In genomic region chr4:114467371-114468094, GRCm38 (mm10) we compare ENCODE assay signal across 11 mouse cellular contexts.
DNase-seq lines count a peak whose midpoint lies in the region; ATAC-seq lines count a peak whose summit lies in the region.
"Had no signal": no experiment of that assay in that cellular context is flagged by ENCODE, and none has a peak within 500 bp of the region (broad histone marks: within the 10 kb centered on the region; RNA-seq: fewer than 3 reads in every experiment).

No protein-coding gene starts in this region.

- H3K9ac ChIP-seq in heart, embryonic 12.5 days, result no peak overlapping the region
- H3K9ac ChIP-seq in kidney, embryonic 16.5 days (replicated peaks; ENCODE audit: low read length), result no peak overlapping the region
- H3K9ac ChIP-seq: liver, embryonic 14.5 days had no signal

- no peak for ATAC-seq in heart, embryonic 12.5 days (ENCODE audit: insufficient number of reproducible peaks, low FRiP score)
- ATAC-seq in kidney, embryonic 16.5 days (ENCODE audit: low FRiP score, low TSS enrichment), result peak; percentile 43; the same call in 1 of the 2 replicates

- 24% methylated on average over 6 of the region's 6 CpGs for WGBS in heart, embryonic 12.5 days
- WGBS in kidney, embryonic 16.5 days, result 44% methylated on average over 6 of the region's 6 CpGs

- H3K9me3 ChIP-seq in heart, embryonic 12.5 days (replicated peaks), result no peaks in the 10 kb centered on the region
- H3K9me3 ChIP-seq in kidney, embryonic 16.5 days (ENCODE audit: low read length), result no peaks in the 10 kb centered on the region

- H3K4me3 ChIP-seq in heart, embryonic 12.5 days, result no peak overlapping the region
- no peak overlapping the region for H3K4me3 ChIP-seq in kidney, embryonic 16.5 days (ENCODE audit: low read length)
- H3K4me3 ChIP-seq: myocyte had no signal

- H3K4me1 ChIP-seq in heart, embryonic 12.5 days (replicated peaks), result peaks cover 24% of the 10 kb centered on the region
- peaks cover 21% of the 10 kb centered on the region for H3K4me1 ChIP-seq in kidney, embryonic 16.5 days (ENCODE audit: insufficient read depth, low read length)

- H3K4me2 ChIP-seq in heart, embryonic 12.5 days, result peak overlapping the region; percentile 32; the same call in 1 of the 2 replicates
- no peak overlapping the region for H3K4me2 ChIP-seq in kidney, embryonic 16.5 days (replicated peaks; ENCODE audit: low read depth, low read length)

- no peaks in the 10 kb centered on the region for H3K36me3 ChIP-seq in heart, embryonic 12.5 days
- no peaks in the 10 kb centered on the region for H3K36me3 ChIP-seq in kidney, embryonic 16.5 days (ENCODE audit: insufficient read depth, low read length)

- H3K27ac ChIP-seq in heart, embryonic 12.5 days (ENCODE audit: poor library complexity, severe bottlenecking), result no peak overlapping the region
- no peak overlapping the region for H3K27ac ChIP-seq in kidney, embryonic 16.5 days (ENCODE audit: low read length)
- H3K27ac ChIP-seq: liver, embryonic 14.5 days had no signal

- intact Hi-C loops in heart, postnatal 36 days (cut with DNase I), result no loop called here

- peaks cover 54% of the 10 kb centered on the region for H3K27me3 ChIP-seq in heart, embryonic 12.5 days (replicated peaks)
- H3K27me3 ChIP-seq in kidney, embryonic 16.5 days (ENCODE audit: insufficient read depth, low read length), result no peaks in the 10 kb centered on the region

- no peak for DNase-seq in heart, postnatal 36 days
- peak; percentile 91 for DNase-seq in 416B (ENCODE audit: low read depth)
- DNase-seq in adrenal gland, adult 2 months, result peak; percentile 51
- no peak for DNase-seq in right cerebral cortex, adult 18-20 months
- DNase-seq in layer of hippocampus, postnatal 36 days, result no peak
- DNase-seq in right cerebral cortex, postnatal 14 days, result no peak
- DNase-seq: layer of hippocampus, adult 9-11 months had no signal

Comparison
In these comparisons a context has a peak if more than half of its experiments do, and no peak if none do; other contexts are left out.
1. DNase-seq: peak in 416B (single experiment) and adrenal gland, adult 2 months (single experiment); none in heart, postnatal 36 days (0 of 2), right cerebral cortex, adult 18-20 months (single experiment), layer of hippocampus, postnatal 36 days (0 of 2) and right cerebral cortex, postnatal 14 days (single experiment).